Mouse (Mus musculus): ENCODE results near the gene Klhl40. TPM values are rescaled to one million over a fixed set of nuclear protein-coding genes. Genes with fewer than 3 reads are reported as not detected.

Gene Klhl40
- 10 to 100 TPM; 14.1 to 15.4 TPM for total RNA-seq (2021)

GRCm38 (mm10) chr9:121777484-121778065 is at the start of gene Klhl40:
Gene Klhl40 (plus strand): TSS chr9:121777607.
- peak; percentile 51 for DNase-seq

- no peak for DNase-seq
Observed at GRCm38 (mm10) chr9:121740490-121740889, 36.9 kb upstream of the Klhl40 start.

- DNase-seq: no peak
Observed at GRCm38 (mm10) chr9:121741168-121741567, 36.2 kb upstream of the Klhl40 start.

GRCm38 (mm10) chr9:121744051-121744450 is 33.4 kb upstream of the Klhl40 start:
- DNase-seq: no peak

- no peak for DNase-seq
Observed at GRCm38 (mm10) chr9:121752774-121753173, 24.6 kb upstream of the Klhl40 start.

GRCm38 (mm10) chr9:121754624-121755023 is 22.8 kb upstream of the Klhl40 start:
- DNase-seq: no peak

- DNase-seq: no peak
Observed at GRCm38 (mm10) chr9:121756785-121757184, 20.6 kb upstream of the Klhl40 start.

GRCm38 (mm10) chr9:121757432-121757831 is 20.0 kb upstream of the Klhl40 start:
- no peak for DNase-seq

GRCm38 (mm10) chr9:121757835-121758814 is 19.3 kb upstream of the Klhl40 start:
- no peak for DNase-seq

GRCm38 (mm10) chr9:121759091-121760081 is 18.0 kb upstream of the Klhl40 start, which contains the start of gene Zfp651:
Gene Zfp651 (plus strand): TSS chr9:121759330.
- peak; percentile 80 for DNase-seq

GRCm38 (mm10) chr9:121760271-121761090 is 16.9 kb upstream of the Klhl40 start:
- DNase-seq: peak; percentile 90

- DNase-seq: no peak
Observed at GRCm38 (mm10) chr9:121761091-121761665, 16.2 kb upstream of the Klhl40 start.

- peak; percentile 16 for DNase-seq
Observed at GRCm38 (mm10) chr9:121761787-121762186, 15.6 kb upstream of the Klhl40 start.

- peak; percentile 17 for DNase-seq
Observed at GRCm38 (mm10) chr9:121762248-121762647, 15.2 kb upstream of the Klhl40 start.

GRCm38 (mm10) chr9:121762761-121763160 is 14.6 kb upstream of the Klhl40 start:
- no peak for DNase-seq

GRCm38 (mm10) chr9:121763716-121764115 is 13.7 kb upstream of the Klhl40 start:
- DNase-seq: peak; percentile 61

- DNase-seq: no peak
Observed at GRCm38 (mm10) chr9:121765166-121765855, 12.1 kb upstream of the Klhl40 start.

- DNase-seq: no peak
Observed at GRCm38 (mm10) chr9:121772412-121772811, 5.0 kb upstream of the Klhl40 start.

- DNase-seq: no peak
Observed at GRCm38 (mm10) chr9:121775951-121776350, 1.5 kb upstream of the Klhl40 start.

GRCm38 (mm10) chr9:121776511-121776910 is 896 bp upstream of the Klhl40 start:
- DNase-seq: peak; percentile 59

Data from heart, postnatal 4 days (tissue).